Mouse (Mus musculus) forebrain, embryonic 16.5 days (tissue): ENCODE results near the gene Bckdhb. TPM values are rescaled to one million over a fixed set of nuclear protein-coding genes. Genes with fewer than 3 reads are reported as not detected.
"Not testable (repeated sequence)": the region's sequence is repeated elsewhere in the genome, so short reads cannot be mapped to it uniquely, and the experiment has no call there.

Experiments
- ATAC-seq: fragments of 200-750 bp; cut with Nextera tagmentation; 2 replicates; pipeline ENCODE4 v1.8.0; 2017; ENCODE audit warnings: mild to moderate bottlenecking, moderate library complexity
- H3K27ac ChIP-seq: fragments of 300-500 bp; sonication (generic); 2 replicates; pipeline ENCODE4 v1.5.1; 2014; ENCODE audit warnings: low read length, control low read depth
- H3K27me3 ChIP-seq: fragments of 300-500 bp; sonication (generic); replicated peaks from 2 replicates; pipeline ENCODE4 v1.6.1; 2014; ENCODE audit warnings: low read length; ENCODE audit not compliant: control insufficient read depth, insufficient read depth
- H3K36me3 ChIP-seq: fragments of 300-500 bp; sonication (generic); 2 replicates; pipeline ENCODE4 v1.6.1; 2014; ENCODE audit not compliant: control insufficient read depth, insufficient read depth
- H3K4me1 ChIP-seq: fragments of 300-500 bp; sonication (generic); replicated peaks from 2 replicates; pipeline ENCODE4 v1.6.1; 2014; ENCODE audit warnings: low read length; ENCODE audit not compliant: control insufficient read depth, insufficient read depth
- H3K4me2 ChIP-seq: fragments of 300-500 bp; sonication (generic); 2 replicates; pipeline ENCODE4 v1.6.1; 2014; ENCODE audit warnings: mild to moderate bottlenecking, low read length, control low read depth
- H3K4me3 ChIP-seq: fragments of 300-500 bp; sonication (generic); replicated peaks from 2 replicates; pipeline ENCODE4 v1.5.1; 2014; ENCODE audit warnings: mild to moderate bottlenecking, low read length, control low read depth
- H3K9ac ChIP-seq: fragments of 300-500 bp; sonication (generic); replicated peaks from 2 replicates; pipeline ENCODE4 v1.6.1; 2014; ENCODE audit warnings: low read depth, low read length, control low read depth
- H3K9me3 ChIP-seq: fragments of 300-500 bp; sonication (generic); 2 replicates; pipeline ENCODE4 v1.6.1; 2016; ENCODE audit warnings: low read length; ENCODE audit not compliant: control insufficient read depth
- WGBS: fragments of 180-500 bp; shearing (Covaris S2); extraction: QIAGEN DNeasy Blood & Tissue Kit; methylation state at CpG from one replicate; pipeline ENCODE4 v1.1.7; 2014; 5-methylcytosine and 5-hydroxymethylcytosine counted together
- polyA plus RNA-seq: library from polyadenylated mRNA; unstranded; fragments of >200 nt; fragmentation: Nextera tagmentation; extraction: Ambion mirVana; gene quantifications from 2 replicates; pipeline ENCODE4 v1.2.1, GENCODE M21; 2015

The Bckdhb gene
- polyA plus RNA-seq, 1 experiment from 2014 or later = 35.8 TPM

DNA sequence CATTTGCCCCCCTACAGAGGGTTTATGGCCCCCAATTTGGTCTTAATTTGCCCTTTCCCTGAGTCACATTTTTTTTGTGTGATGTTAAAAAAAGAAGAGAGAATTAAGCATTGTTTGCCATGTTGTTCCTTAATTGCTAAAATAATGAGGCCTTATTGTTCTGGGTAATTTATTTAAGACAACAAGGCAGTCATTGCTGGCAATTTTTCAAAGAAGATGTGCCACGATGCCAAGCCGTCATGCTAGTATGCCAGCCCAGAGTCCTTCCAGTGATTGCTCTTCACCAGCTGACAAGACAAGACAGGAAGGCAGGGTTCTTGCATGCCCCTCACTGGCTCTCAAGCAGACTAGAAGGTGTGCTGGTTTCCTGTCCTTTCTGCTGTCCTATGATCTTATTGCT, 84.0 kb downstream of the Bckdhb start:
- Histone ChIP-seq H3K9me3 (no peaks in the 10 kb centered on the region), H3K4me2 (no peak overlapping the region), H3K27ac (no peak overlapping the region), H3K27me3 (no peaks in the 10 kb centered on the region), H3K4me3 (no peak overlapping the region), H3K36me3 (peaks cover 3% of the 10 kb centered on the region; the same call in 1 of the 2 replicates), H3K9ac (no peak overlapping the region), H3K4me1 (no peaks in the 10 kb centered on the region)
- ATAC-seq = no peak
- WGBS = 44% methylated on average over 2 of the region's 2 CpGs

- no peak overlapping the region for H3K4me2 ChIP-seq
- H3K9me3 ChIP-seq = no peaks in the 10 kb centered on the region
- no peaks in the 10 kb centered on the region for H3K36me3 ChIP-seq
- no peak overlapping the region for H3K27ac ChIP-seq
- H3K9ac ChIP-seq = no peak overlapping the region
- no peak for ATAC-seq
- H3K4me1 ChIP-seq = no peaks in the 10 kb centered on the region
- no peaks in the 10 kb centered on the region for H3K27me3 ChIP-seq
- H3K4me3 ChIP-seq = no peak overlapping the region
Observed at GRCm38 (mm10) chr9:84011146-84011545, 86.2 kb downstream of the Bckdhb start.

- H3K27ac ChIP-seq, H3K4me3 ChIP-seq, H3K27me3 ChIP-seq, H3K36me3 ChIP-seq, ATAC-seq, H3K9me3 ChIP-seq, H3K4me1 ChIP-seq, H3K9ac ChIP-seq, H3K4me2 ChIP-seq: not testable (repeated sequence)
- 95% methylated on average over 8 of the region's 8 CpGs for WGBS
Observed at GRCm38 (mm10) chr9:84018141-84018540, 93.2 kb downstream of the Bckdhb start.

- 60% methylated on average over 2 of the region's 2 CpGs for WGBS
- ATAC-seq = peak; percentile 75
Observed at GRCm38 (mm10) chr9:84019627-84020026, 94.7 kb downstream of the Bckdhb start.

GRCm38 (mm10) chr9:84021189-84021588, 96.2 kb downstream of the Bckdhb start:
- Histone ChIP-seq H3K27me3 (no peaks in the 10 kb centered on the region), H3K27ac (no peak overlapping the region), H3K9me3 (no peaks in the 10 kb centered on the region), H3K4me2 (no peak overlapping the region), H3K4me3 (no peak overlapping the region), H3K9ac (no peak overlapping the region), H3K4me1 (no peaks in the 10 kb centered on the region), H3K36me3 (no peaks in the 10 kb centered on the region)
- no peak for ATAC-seq
- WGBS = 90% methylated on average over 6 of the region's 6 CpGs

More at GRCm38 (mm10) chr9:84019627-84020026, 94.7 kb downstream of the Bckdhb start:
- H3K4me2 ChIP-seq = no peak overlapping the region
- no peaks in the 10 kb centered on the region for H3K36me3 ChIP-seq
- no peak overlapping the region for H3K27ac ChIP-seq
- no peak overlapping the region for H3K4me3 ChIP-seq
- no peak overlapping the region for H3K9ac ChIP-seq
- no peaks in the 10 kb centered on the region for H3K4me1 ChIP-seq
- no peaks in the 10 kb centered on the region for H3K9me3 ChIP-seq
- no peaks in the 10 kb centered on the region for H3K27me3 ChIP-seq

DNA sequence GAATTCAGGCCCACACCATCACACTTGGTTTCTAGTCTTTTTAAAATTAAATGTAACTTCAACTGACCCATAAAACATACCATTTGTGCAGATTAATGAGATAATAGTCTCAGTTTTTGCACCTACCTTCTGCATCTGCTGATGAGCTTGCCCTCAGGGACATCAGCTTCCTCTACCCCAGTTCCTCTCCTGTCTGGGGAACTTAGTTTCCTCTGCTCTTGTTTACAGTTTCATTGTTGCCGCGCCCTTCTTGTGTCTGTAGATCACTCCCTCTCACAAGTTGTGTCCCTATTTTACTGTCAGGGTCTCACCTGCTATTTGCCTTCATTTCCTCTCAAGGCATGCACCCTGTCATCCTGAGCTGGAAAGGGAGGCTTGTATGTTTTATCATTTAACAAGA, 103.2 kb downstream of the Bckdhb start:
- Histone ChIP-seq H3K27ac (no peak overlapping the region), H3K4me1 (peaks cover 6% of the 10 kb centered on the region), H3K9ac (no peak overlapping the region), H3K4me3 (no peak overlapping the region), H3K27me3 (no peaks in the 10 kb centered on the region), H3K36me3 (no peaks in the 10 kb centered on the region), H3K4me2 (no peak overlapping the region), H3K9me3 (no peaks in the 10 kb centered on the region)
- 86% methylated on average over 2 of the region's 2 CpGs for WGBS
- no peak for ATAC-seq

- ATAC-seq = no peak
- H3K4me1 ChIP-seq = peaks cover 14% of the 10 kb centered on the region
- no peak overlapping the region for H3K9ac ChIP-seq
- no peak overlapping the region for H3K4me2 ChIP-seq
- H3K36me3 ChIP-seq = no peaks in the 10 kb centered on the region
- no peak overlapping the region for H3K27ac ChIP-seq
- H3K9me3 ChIP-seq = no peaks in the 10 kb centered on the region
- H3K4me3 ChIP-seq = no peak overlapping the region
- no peaks in the 10 kb centered on the region for H3K27me3 ChIP-seq
- 61% methylated on average over 6 of the region's 6 CpGs for WGBS
Observed at GRCm38 (mm10) chr9:84030691-84031290, 105.8 kb downstream of the Bckdhb start.

DNA sequence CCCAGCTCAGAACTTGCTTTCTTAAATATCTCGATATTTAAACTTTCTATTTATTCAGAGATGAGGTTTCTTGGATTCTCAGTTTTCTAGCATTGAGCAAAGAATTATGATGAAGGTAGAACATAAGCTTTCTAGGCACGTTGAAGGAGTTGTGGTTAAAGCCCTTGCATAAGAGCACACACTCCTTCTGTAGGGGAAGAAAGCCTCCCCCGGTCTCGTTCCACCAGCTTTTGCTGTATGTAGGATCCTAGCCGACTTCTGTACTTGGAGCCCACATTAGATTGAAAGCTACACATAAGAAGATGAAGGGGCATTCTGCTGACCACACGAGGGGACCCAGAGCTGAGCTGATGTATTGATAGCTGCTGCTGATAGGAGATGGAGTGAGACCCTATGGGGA, 106.5 kb downstream of the Bckdhb start:
- Histone ChIP-seq H3K36me3 (no peaks in the 10 kb centered on the region), H3K27ac (no peak overlapping the region), H3K4me3 (no peak overlapping the region), H3K9me3 (no peaks in the 10 kb centered on the region), H3K4me1 (peaks cover 14% of the 10 kb centered on the region), H3K27me3 (no peaks in the 10 kb centered on the region), H3K9ac (no peak overlapping the region), H3K4me2 (no peak overlapping the region)
- no peak for ATAC-seq
- WGBS = 82% methylated on average over 6 of the region's 6 CpGs

GRCm38 (mm10) chr9:84032669-84033341, 107.9 kb downstream of the Bckdhb start:
- H3K4me3 ChIP-seq = peak overlapping the region; percentile 33
- peaks cover 14% of the 10 kb centered on the region for H3K4me1 ChIP-seq
- no peaks in the 10 kb centered on the region for H3K27me3 ChIP-seq
- peak overlapping the region; percentile 57 for H3K4me2 ChIP-seq
- 2% methylated on average over 19 of the region's 19 CpGs for WGBS
- peak; percentile 94 for ATAC-seq
- H3K9ac ChIP-seq = peak overlapping the region; percentile 55
- no peaks in the 10 kb centered on the region for H3K36me3 ChIP-seq
- H3K27ac ChIP-seq = peak overlapping the region; percentile 67
- no peaks in the 10 kb centered on the region for H3K9me3 ChIP-seq
